Mouse (Mus musculus): ENCODE data around the gene Clba1.
"Not testable (repeated sequence)": the region's sequence is repeated elsewhere in the genome, so short reads cannot be mapped to it uniquely, and the experiment has no call there.

Gene Clba1

GRCm38 (mm10) chr12:112816866-112817265 is 8.1 kb downstream of the Clba1 start:
- not testable (repeated sequence) for DNase-seq (ENCODE audit: low spot score in 2 of 2)

GRCm38 (mm10) chr12:112819057-112819662 is 10.4 kb downstream of the Clba1 start:
- DNase-seq (ENCODE audit: low spot score in 2 of 2), result no peak

GRCm38 (mm10) chr12:112820401-112820999 is 11.8 kb downstream of the Clba1 start:
- no peak for DNase-seq (ENCODE audit: low spot score in 2 of 2)

GRCm38 (mm10) chr12:112821216-112821615 is 12.5 kb downstream of the Clba1 start:
- no peak for DNase-seq (ENCODE audit: low spot score in 2 of 2)

GRCm38 (mm10) chr12:112821974-112822373 is 13.2 kb downstream of the Clba1 start:
- no peak for DNase-seq (ENCODE audit: low spot score in 2 of 2)

GRCm38 (mm10) chr12:112822676-112823075 is 13.9 kb downstream of the Clba1 start:
- no peak for DNase-seq (ENCODE audit: low spot score in 2 of 2)

GRCm38 (mm10) chr12:112823221-112823620 is 14.5 kb downstream of the Clba1 start:
- DNase-seq (ENCODE audit: low spot score in 2 of 2), result no peak

GRCm38 (mm10) chr12:112825901-112826300 is 17.2 kb downstream of the Clba1 start:
- DNase-seq (ENCODE audit: low spot score in 2 of 2), result no peak

GRCm38 (mm10) chr12:112828501-112829243 is 19.9 kb downstream of the Clba1 start:
- no peak for DNase-seq (ENCODE audit: low spot score in 2 of 2)

- peak; percentile 92 to 99 for DNase-seq (ENCODE audit: low spot score in 2 of 2)
These were observed 20.6 kb downstream of the Clba1 start, which contains the start of gene Cdca4 for GRCm38 (mm10) chr12:112829244-112829864. Gene Cdca4 (minus strand): TSS chr12:112829423.

- DNase-seq (ENCODE audit: low spot score in 2 of 2), result no peak
These were observed 21.4 kb downstream of the Clba1 start for GRCm38 (mm10) chr12:112830141-112830540.

GRCm38 (mm10) chr12:112830570-112830969 is 21.8 kb downstream of the Clba1 start:
- no peak for DNase-seq (ENCODE audit: low spot score in 2 of 2)

GRCm38 (mm10) chr12:112832411-112832810 is 23.7 kb downstream of the Clba1 start:
- DNase-seq (ENCODE audit: low spot score in 2 of 2), result no peak

- DNase-seq (ENCODE audit: low spot score in 2 of 2), result no peak
These were observed 24.8 kb downstream of the Clba1 start for GRCm38 (mm10) chr12:112833527-112833926.

GRCm38 (mm10) chr12:112835046-112835445 is 26.3 kb downstream of the Clba1 start:
- DNase-seq (ENCODE audit: low spot score in 2 of 2), result no peak

- DNase-seq (ENCODE audit: low spot score in 2 of 2), result no peak
These were observed 31.7 kb downstream of the Clba1 start for GRCm38 (mm10) chr12:112840209-112841086.

GRCm38 (mm10) chr12:112841338-112841892 is 32.7 kb downstream of the Clba1 start:
- not testable (repeated sequence) for DNase-seq (ENCODE audit: low spot score in 2 of 2)

GRCm38 (mm10) chr12:112842128-112842527 is 33.4 kb downstream of the Clba1 start:
- DNase-seq (ENCODE audit: low spot score in 2 of 2), result not testable (repeated sequence)

- DNase-seq (ENCODE audit: low spot score in 2 of 2), result peak; percentile 66 to 91
These were observed 35.1 kb downstream of the Clba1 start for GRCm38 (mm10) chr12:112843803-112844202.

GRCm38 (mm10) chr12:112847880-112848279 is 39.1 kb downstream of the Clba1 start:
- no peak for DNase-seq (ENCODE audit: low spot score in 2 of 2)
